Mouse (Mus musculus) ES-Bruce4 (cell line): ENCODE data around the gene Rora. TPM values are rescaled to one million over a fixed set of nuclear protein-coding genes. Genes with fewer than 3 reads are reported as not detected.

Experiments
- H3K27ac ChIP-seq: 2 replicates; pipeline ENCODE4 v1.5.1; 2012; ENCODE audit warnings: low read length, inconsistent platforms; ENCODE audit not compliant: insufficient read depth
- H3K27me3 ChIP-seq: 2 replicates; pipeline ENCODE4 v1.6.1; 2012; ENCODE audit warnings: mild to moderate bottlenecking, low read length, inconsistent platforms; ENCODE audit not compliant: control insufficient read depth, poor library complexity, insufficient read depth, severe bottlenecking
- H3K36me3 ChIP-seq: 2 replicates; pipeline ENCODE4 v1.6.1; 2012; ENCODE audit warnings: inconsistent platforms, mild to moderate bottlenecking, low read length, moderate library complexity; ENCODE audit not compliant: control insufficient read depth, poor library complexity, insufficient read depth, severe bottlenecking
- H3K4me1 ChIP-seq: one replicate; pipeline ENCODE4 v1.8.1; 2011; ENCODE audit warnings: low read length; ENCODE audit not compliant: control insufficient read depth, insufficient read depth
- H3K4me3 ChIP-seq: 2 replicates; pipeline ENCODE4 v1.5.1; 2011; ENCODE audit warnings: low read depth, mild to moderate bottlenecking, low read length
- H3K9ac ChIP-seq: 2 replicates; pipeline ENCODE4 v1.6.1; 2012; ENCODE audit warnings: low read depth, mild to moderate bottlenecking, inconsistent platforms; ENCODE audit not compliant: poor library complexity, severe bottlenecking
- H3K9me3 ChIP-seq: replicated peaks from 2 replicates; pipeline ENCODE4 v1.6.1; 2012; ENCODE audit warnings: mild to moderate bottlenecking, low read length, inconsistent platforms; ENCODE audit not compliant: control insufficient read depth, poor library complexity, insufficient read depth, severe bottlenecking
- CTCF ChIP-seq: IDR thresholded peaks from one replicate; pipeline ENCODE4 v1.8.1; 2011; ENCODE audit warnings: low read depth, low read length
- EP300 ChIP-seq: IDR thresholded peaks from 2 replicates; pipeline ENCODE4 v1.6.1; 2011; ENCODE audit warnings: low read depth, low read length; ENCODE audit not compliant: insufficient read depth
- POLR2A ChIP-seq: IDR thresholded peaks from one replicate; pipeline ENCODE4 v1.8.1; 2011; ENCODE audit warnings: low read length; ENCODE audit not compliant: insufficient read depth
- polyA plus RNA-seq: library from polyadenylated mRNA; stranded (reverse); fragments of >200 nt; gene quantifications from 2 replicates; pipeline ENCODE4 v1.2.4, GENCODE M21; 2011; ENCODE audit warnings: low read depth; ENCODE audit not compliant: missing spikeins, insufficient read depth, insufficient read length

The Rora gene
- polyA plus RNA-seq, 1 experiment: 3.6 TPM

GRCm38 (mm10) chr9:68756976-68757375 lies 103.4 kb downstream of the Rora start:
- no peak overlapping the region for H3K4me3 ChIP-seq
- no peak overlapping the region for H3K27ac ChIP-seq
- H3K36me3 ChIP-seq: no peaks in the 10 kb centered on the region
- no peaks in the 10 kb centered on the region for H3K9me3 ChIP-seq
- no peak for TF ChIP-seq CTCF
- no peak for TF ChIP-seq EP300
- TF ChIP-seq POLR2A: no peak
- no peaks in the 10 kb centered on the region for H3K27me3 ChIP-seq
- peaks cover 2% of the 10 kb centered on the region for H3K4me1 ChIP-seq
- H3K9ac ChIP-seq: no peak overlapping the region

DNA sequence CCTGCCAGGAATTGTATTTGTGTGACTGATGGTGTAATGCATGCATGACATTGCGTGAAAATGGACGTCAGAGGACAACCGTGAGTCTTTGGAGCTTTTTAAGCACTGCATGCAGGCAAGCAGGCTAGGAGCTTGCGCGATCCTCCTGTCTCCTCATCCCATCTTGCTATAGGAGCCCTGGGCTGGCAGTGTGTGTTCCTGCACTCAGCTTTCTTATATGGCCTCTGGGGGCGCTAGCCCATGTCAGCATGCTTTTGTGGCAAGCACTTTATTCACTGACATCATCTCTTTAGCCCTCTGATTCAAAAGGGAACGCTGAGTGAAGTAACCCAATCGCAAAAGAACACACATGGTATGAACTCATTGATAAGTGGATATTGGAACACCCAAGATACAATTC lies 105.7 kb downstream of the Rora start:
- peaks cover 2% of the 10 kb centered on the region for H3K4me1 ChIP-seq

DNA sequence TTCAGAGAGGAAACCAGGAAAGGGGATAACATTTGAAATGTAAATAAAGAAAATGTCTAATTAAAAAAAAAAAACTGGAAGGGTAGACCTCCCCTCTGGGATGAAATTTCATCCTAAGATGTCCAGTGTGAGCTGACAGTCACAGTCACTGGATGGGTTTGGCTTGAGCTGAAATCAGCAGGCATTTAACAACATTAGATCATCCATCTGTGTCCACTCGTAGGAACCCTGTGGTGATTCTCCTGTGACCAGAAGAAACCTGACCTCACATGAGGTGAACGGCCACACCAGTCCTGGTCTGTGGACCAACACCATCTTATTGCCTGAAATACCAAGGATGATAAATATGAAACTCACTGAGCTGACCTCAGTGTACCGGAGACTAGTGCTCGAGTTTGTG lies 106.7 kb downstream of the Rora start:
- Histone ChIP-seq H3K4me3 (no peak overlapping the region), H3K4me1 (peaks cover 2% of the 10 kb centered on the region)

More for the DNA sequence above, 105.7 kb downstream of the Rora start:
- Histone ChIP-seq H3K36me3 (no peaks in the 10 kb centered on the region), H3K27ac (no peak overlapping the region), H3K9ac (no peak overlapping the region), H3K9me3 (no peaks in the 10 kb centered on the region), H3K27me3 (no peaks in the 10 kb centered on the region), H3K4me3 (no peak overlapping the region)
- TF ChIP-seq POLR2A (no peak), CTCF (peak; percentile 57)

GRCm38 (mm10) chr9:68760876-68761275 lies 107.3 kb downstream of the Rora start:
- Histone ChIP-seq H3K27me3 (no peaks in the 10 kb centered on the region), H3K9ac (no peak overlapping the region), H3K27ac (no peak overlapping the region), H3K9me3 (no peaks in the 10 kb centered on the region), H3K36me3 (no peaks in the 10 kb centered on the region), H3K4me3 (no peak overlapping the region), H3K4me1 (peaks cover 2% of the 10 kb centered on the region)
- TF ChIP-seq EP300: no peak
- no peak for TF ChIP-seq POLR2A
- TF ChIP-seq CTCF: no peak

More for the DNA sequence above, 106.7 kb downstream of the Rora start:
- Histone ChIP-seq H3K9ac (no peak overlapping the region), H3K27me3 (no peaks in the 10 kb centered on the region), H3K36me3 (no peaks in the 10 kb centered on the region), H3K27ac (no peak overlapping the region), H3K9me3 (no peaks in the 10 kb centered on the region)
- no peak for TF ChIP-seq EP300
- TF ChIP-seq POLR2A: no peak
- no peak for TF ChIP-seq CTCF

DNA sequence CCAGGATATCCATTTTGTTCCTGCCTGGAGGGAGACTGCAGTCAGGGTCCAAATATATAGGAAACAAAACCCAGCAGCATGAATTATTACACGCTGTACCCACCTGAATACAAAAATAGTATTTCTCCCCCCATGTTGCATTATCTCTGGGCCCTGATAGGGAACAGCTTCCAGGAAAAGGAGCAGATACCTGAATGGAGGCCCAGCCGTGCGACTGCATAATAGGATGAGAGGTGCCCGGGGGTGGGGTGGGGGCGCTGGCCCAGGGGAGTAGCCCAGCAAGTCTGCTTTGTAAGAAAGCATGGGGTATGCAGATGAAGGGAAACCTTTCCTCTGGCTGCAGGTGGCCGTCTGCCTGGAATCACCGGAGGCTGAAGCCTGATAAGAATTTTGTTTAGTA lies 108.1 kb downstream of the Rora start:
- Histone ChIP-seq H3K27ac (no peak overlapping the region), H3K36me3 (no peaks in the 10 kb centered on the region), H3K9ac (no peak overlapping the region), H3K4me3 (no peak overlapping the region), H3K9me3 (no peaks in the 10 kb centered on the region), H3K4me1 (peaks cover 2% of the 10 kb centered on the region), H3K27me3 (no peaks in the 10 kb centered on the region)
- TF ChIP-seq EP300 (peak; percentile 79), CTCF (no peak)

DNA sequence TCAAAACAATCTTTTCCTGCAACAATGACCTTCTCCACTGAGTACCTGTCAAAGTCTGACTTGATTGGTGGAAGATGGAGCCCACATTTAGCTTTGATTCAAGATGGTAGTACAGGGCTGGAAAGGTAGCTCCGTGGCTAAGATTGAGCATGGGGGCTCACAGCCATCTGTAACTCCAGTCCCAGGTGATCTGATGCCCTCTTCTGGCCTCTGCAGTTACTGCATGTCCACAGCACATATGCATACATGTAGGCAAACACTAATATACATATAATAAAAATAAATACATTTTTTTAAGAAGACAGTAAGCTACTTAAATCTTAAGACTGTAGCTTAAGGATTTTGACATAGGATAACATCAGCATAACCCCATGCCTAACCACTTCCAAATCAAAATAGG lies 112.0 kb downstream of the Rora start:
- H3K9me3 ChIP-seq: no peaks in the 10 kb centered on the region
- peaks cover 4% of the 10 kb centered on the region for H3K4me1 ChIP-seq
- no peaks in the 10 kb centered on the region for H3K27me3 ChIP-seq
- H3K36me3 ChIP-seq: no peaks in the 10 kb centered on the region
- no peak overlapping the region for H3K9ac ChIP-seq
- no peak overlapping the region for H3K4me3 ChIP-seq
- TF ChIP-seq POLR2A (no peak), CTCF (peak; percentile 55)
- H3K27ac ChIP-seq: no peak overlapping the region
